ENCODE assay signal across 22 mouse cellular contexts in genomic region chr6:20982931-20983330, GRCm38 (mm10).
DNase-seq lines count a peak whose midpoint lies in the region; ATAC-seq lines count a peak whose summit lies in the region.
"Had no signal": no experiment of that assay in that cellular context is flagged by ENCODE, and none has a peak within 500 bp of the region (broad histone marks: within the 10 kb centered on the region; RNA-seq: fewer than 3 reads in every experiment).

No protein-coding gene starts in this region.

- peak; percentile 20 for DNase-seq in layer of hippocampus, adult 11-12 months (ENCODE audit: low spot score)
- no peak for DNase-seq in layer of hippocampus, postnatal 25 days (ENCODE audit: extremely low spot score in 1 of 2, low spot score in 1 of 2)
- peak; percentile 22 for DNase-seq in brain, adult 2 months (ENCODE audit: low read depth, low spot score)
- DNase-seq in layer of hippocampus, adult 9-10 months (ENCODE audit: low spot score): peak; percentile 37
- peak; percentile 15 for DNase-seq in telencephalon, adult 2 months (ENCODE audit: low read depth, low spot score)
- DNase-seq in ovary, adult 18-20 months (ENCODE audit: low spot score): no peak
- DNase-seq: adrenal gland, adult 8-10 months; adrenal gland, postnatal 14 days; adrenal gland, postnatal 36 days; B cell, adult 2 months; cerebellum, adult 11 months; cerebellum, adult 18-20 months; cerebellum, adult 8-10 months; cerebellum, adult 9-11 months; cerebellum, postnatal 25 days; embryo, embryonic 11 days had no signal

- no peak for ATAC-seq in megakaryocyte-erythroid progenitor cell, adult 5-6 weeks (replicated peaks; ENCODE audit: low FRiP score, low TSS enrichment, poor library complexity, severe bottlenecking)
- ATAC-seq: activated CD4-positive, CD25-positive, alpha-beta regulatory T cell, adult 4 months; CD4-positive, CD25-positive, alpha-beta regulatory T cell, adult 4 months; forebrain, embryonic 14.5 days; forebrain, embryonic 16.5 days; Patski had no signal

Comparison
In these comparisons a context has a peak if more than half of its experiments do, and no peak if none do; other contexts are left out.
1. DNase-seq: peak in layer of hippocampus, adult 11-12 months (single experiment), brain, adult 2 months (single experiment), layer of hippocampus, adult 9-10 months (single experiment) and telencephalon, adult 2 months (single experiment); none in layer of hippocampus, postnatal 25 days (0 of 2) and ovary, adult 18-20 months (single experiment).